Mouse (Mus musculus) CD4-positive, CD25-positive, alpha-beta regulatory T cell, adult 2 months (primary cell): ENCODE results near the gene Gm16253.

Experiments
- DNase-seq: peaks from one replicate; pipeline ENCODE4 v3.0.0-alpha.2; 2012; ENCODE audit warnings: low read depth, low spot score

The Gm16253 gene

DNA sequence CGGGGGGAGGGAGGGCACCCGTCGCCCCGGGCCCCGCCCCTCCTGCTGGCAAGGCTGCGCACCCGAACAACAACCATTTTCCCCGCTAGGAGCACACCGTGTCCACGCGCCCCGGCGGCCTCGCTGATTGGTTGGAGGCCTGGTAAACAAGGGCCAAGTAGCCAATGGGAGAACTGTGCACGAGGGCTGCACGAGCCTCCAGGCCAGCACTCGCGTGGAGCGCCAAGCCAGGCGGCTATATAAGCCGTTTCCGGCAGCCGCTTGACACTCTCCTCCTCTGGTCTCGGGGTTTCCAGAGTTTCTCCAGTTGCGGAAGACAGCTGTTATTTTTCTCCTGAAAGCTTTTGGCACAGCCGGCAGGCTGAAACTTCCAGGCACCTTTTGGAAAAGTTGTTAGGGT, 19.1 kb upstream of the Gm16253 start, which contains the start of gene Txnip:
Gene Txnip (plus strand): TSS at position 264 of the 400 bp plus-strand sequence.
- peak; percentile 100 for DNase-seq

DNA sequence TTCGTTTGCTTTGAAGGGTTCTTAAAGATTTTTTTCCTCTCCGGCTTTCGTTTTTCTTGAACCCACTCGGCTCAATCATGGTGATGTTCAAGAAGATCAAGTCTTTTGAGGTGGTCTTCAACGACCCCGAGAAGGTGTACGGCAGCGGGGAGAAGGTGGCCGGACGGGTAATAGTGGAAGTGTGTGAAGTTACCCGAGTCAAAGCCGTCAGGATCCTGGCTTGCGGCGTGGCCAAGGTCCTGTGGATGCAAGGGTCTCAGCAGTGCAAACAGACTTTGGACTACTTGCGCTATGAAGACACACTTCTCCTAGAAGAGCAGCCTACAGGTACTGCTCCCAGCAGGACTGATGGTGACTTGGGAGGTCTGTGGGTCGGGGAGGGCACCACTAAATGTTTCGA, 18.6 kb upstream of the Gm16253 start:
- DNase-seq = peak; percentile 57

DNA sequence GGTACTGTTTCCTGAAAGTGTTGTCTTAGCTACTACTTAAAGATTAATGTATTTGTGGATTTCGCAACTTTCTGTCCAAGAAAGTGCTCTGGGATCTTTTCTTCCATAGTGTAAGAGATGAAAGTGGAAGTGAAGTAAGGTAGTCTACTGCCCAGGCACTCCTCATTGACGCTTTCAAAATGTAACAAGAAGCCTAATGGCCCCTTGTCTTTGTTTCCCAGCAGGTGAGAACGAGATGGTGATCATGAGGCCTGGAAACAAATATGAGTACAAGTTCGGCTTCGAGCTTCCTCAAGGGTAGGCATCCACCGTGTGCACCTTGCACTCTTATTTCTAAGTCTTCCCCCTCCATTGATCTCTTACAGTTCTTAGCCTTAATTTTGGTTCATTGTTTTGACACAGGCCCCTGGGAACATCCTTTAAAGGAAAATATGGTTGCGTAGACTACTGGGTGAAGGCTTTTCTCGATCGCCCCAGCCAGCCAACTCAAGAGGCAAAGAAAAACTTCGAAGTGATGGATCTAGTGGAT, 18.1 kb upstream of the Gm16253 start:
- peak; percentile 45 for DNase-seq

DNA sequence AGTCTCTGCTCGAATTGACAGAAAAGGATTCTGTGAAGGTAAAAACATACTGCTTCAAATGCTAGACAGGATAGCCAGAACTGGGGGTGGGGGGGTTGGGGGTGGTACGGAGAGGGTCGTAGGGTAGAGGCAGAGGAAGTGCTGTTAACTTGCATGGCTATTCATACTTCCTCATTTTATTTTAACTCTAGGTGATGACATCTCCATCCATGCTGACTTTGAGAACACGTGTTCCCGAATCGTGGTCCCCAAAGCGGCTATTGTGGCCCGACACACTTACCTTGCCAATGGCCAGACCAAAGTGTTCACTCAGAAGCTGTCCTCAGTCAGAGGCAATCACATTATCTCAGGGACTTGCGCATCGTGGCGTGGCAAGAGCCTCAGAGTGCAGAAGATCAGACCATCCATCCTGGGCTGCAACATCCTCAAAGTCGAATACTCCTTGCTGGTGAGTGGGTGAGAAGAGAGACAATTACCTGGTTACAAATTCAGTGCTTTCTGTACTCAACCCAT, 17.3 kb upstream of the Gm16253 start:
- DNase-seq = peak; percentile 40

DNA sequence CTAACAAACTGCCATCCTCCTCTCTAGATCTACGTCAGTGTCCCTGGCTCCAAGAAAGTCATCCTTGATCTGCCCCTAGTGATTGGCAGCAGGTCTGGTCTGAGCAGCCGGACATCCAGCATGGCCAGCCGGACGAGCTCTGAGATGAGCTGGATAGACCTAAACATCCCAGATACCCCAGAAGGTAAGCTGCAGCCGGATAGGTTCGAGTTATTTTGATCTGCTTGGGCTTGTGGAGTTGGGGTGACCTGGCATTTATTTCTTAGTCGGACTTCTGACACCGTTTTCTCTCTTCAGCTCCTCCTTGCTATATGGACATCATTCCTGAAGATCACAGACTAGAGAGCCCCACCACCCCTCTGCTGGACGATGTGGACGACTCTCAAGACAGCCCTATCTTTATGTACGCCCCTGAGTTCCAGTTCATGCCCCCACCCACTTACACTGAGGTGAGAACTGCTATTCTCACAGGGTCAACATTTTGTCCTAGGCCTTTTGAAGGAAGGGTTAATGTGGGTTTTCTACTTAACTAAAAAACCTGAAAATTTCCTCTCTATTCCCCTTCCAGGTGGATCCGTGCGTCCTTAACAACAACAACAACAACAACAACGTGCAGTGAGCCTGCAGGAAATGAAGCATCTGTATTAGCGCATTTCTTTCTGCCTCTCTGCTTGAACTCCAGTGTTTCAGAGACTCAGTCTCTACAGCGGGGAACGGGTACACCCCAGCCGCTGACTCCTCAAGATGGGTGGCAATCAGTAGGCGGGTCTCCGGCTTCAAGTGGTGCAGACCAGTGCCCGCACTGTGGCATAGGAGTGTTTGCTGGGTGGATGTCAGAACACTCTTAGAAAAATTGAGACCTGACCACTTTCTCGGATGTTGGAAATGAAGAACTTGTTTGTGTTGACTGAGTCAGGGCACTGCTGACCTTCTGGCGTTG, 16.6 kb upstream of the Gm16253 start:
- peak; percentile 46 for DNase-seq

DNA sequence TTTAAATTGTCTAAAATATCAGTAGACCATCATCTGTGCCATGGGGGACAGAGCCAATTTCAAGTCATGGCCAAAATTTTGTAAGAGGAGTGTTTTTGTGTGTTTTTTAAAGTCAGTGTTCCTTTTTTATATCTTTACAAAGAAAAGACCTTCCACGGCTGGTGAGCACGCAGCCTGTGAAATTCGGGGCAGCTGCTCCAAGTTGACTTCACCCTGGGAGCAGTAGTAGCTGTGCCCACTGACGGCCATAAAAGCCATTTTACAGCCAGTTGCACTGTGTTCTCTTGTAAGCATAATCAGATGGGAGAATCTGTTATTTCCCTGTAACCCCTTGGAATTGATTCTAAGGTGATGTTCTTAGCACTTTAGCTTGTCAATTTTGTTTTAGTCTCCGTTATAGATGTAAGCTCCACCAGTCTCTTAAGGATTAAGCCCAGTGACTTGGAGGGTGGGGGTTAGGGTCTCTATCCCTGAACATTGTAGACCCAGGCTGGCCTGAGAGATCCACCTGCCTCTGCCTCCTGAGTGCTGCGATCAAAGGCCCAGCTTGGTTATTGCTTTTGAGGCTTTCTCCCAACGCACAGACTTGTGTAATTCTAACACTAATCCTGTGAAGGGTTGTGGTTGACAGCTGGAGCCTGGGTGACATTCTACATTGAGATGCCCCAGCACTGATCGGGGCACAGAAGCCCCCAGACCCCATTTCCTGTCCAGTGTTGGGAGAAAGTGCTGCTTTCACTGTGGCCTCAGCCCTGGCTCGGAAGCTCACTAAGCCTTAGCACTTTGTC, 15.7 kb upstream of the Gm16253 start:
- DNase-seq = peak; percentile 23

DNA sequence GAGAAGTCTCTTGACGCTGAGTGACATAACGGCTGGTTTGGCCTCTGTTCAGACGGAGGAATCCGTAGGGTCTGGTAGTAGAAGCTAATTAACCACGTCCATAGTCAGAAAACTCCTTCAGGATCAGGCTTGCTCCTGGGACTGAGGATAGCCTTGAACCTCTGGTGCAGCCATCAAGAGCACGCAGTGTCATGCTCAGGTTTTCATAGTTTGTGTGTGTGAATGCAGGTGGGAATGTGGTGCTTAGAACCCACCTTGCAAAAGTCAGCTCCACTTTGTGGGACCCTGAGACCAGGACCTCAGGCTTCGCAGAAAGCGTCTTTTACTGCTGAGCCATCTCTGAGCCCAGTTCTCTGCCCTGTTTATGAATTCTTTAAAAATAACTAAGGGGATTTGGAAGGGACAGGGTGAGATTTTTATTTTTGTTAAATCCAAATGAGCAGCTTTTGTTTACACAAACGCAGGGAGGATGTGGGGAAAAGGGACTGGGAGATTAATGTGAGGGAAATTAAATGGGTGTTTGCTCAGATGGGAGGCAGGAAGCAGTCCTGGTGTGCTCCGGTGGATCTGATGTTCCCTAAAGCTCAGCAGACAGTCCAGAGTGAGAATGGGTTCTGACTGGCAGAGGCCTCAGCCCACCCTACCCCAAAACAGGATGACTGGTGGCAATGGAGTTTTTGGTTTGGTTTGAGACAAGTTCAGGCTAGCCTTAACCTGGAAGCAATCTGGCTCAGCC, 14.7 kb upstream of the Gm16253 start:
- peak; percentile 31 for DNase-seq

DNA sequence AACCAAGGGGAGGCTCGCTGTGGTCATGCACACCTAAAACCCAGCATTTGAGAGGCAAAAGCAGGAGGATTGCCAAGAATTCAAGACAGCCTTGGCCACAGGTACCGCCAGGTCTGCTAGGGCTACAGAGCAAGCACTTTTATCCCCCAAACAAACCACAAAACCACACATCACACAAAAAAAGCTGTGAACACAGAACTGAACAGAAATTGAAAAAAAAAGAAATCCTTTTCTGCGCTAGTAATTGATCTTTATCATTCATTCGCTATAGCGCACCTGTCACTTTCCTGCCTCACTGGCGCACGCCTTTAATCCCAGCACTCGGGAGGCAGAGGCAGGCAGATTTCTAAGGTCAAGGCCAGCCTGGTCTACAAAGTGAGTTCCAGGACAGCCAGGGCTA, 13.5 kb upstream of the Gm16253 start:
- DNase-seq = peak; percentile 64

DNA sequence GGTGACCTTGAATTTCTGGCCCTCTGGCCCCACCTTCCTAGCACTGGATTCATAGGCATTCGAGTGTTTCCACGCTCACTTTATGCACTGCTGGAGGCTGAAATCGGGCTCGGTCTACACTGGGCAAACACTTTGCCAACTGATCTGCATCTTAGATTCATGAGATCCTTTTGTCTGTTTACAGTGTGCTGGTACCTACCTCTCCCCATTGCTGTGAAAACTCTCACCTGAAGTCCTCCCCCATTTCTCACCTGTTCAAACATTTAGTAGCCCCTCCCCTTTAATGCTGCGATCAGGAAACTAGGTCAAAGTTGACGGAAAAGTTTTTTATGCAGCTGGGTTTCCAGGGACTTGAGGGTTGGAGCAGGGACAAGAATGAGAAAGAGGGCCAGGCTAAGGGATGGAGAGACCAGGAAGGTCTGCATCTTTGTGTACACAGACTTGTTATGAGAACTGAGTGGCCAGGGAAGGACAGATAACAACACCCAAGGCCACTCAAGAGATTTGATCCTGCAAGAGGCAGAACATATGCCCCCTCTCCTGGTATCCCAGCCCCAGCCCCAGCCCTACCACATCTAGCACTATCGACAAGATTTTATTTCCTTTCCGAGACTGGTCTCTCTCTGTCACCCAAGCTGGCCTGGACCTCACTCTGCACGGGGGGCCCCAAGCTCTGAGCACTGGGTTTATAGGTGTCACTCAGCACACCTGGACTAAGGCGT, 12.7 kb upstream of the Gm16253 start:
- DNase-seq = no peak

DNA sequence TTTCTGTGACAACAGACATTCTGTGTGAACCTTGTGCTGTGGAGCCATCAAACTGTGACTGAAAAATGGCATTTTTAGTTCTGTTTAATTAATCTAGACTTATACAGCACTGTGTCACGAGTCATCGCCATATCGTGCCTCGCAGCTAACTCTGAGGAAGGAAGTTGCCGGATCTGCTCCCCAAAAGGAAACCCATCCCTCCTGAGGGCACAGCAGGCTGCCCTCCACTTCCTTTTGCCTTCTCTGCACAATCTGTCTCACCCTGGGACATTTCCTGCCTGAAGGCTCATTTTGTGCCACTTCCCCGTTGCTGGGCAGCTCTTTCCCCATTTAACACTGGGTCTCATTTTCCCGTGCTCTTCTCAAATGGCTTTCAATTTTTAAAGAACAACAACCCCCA, 12.2 kb upstream of the Gm16253 start:
- DNase-seq = peak; percentile 73

DNA sequence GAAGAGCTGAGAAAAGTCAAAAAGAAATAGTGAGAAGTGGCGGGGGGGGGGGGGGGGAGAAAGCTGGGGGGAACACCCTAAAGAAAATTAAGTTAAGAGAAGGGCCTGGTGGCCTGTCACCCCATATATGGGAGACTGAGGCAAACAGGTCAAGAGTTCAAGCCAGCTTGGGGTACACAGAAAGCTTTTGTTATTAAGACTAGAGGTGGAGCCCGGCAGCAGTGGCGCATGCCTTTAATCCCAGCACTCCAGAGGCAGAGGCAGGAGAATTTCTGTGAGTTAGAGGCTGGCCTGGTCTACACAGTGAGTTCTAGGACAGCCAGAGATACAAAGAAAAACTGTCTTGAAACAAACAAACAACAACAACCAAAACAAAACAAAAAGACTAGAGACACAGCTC, 11.7 kb upstream of the Gm16253 start:
- DNase-seq = no peak

DNA sequence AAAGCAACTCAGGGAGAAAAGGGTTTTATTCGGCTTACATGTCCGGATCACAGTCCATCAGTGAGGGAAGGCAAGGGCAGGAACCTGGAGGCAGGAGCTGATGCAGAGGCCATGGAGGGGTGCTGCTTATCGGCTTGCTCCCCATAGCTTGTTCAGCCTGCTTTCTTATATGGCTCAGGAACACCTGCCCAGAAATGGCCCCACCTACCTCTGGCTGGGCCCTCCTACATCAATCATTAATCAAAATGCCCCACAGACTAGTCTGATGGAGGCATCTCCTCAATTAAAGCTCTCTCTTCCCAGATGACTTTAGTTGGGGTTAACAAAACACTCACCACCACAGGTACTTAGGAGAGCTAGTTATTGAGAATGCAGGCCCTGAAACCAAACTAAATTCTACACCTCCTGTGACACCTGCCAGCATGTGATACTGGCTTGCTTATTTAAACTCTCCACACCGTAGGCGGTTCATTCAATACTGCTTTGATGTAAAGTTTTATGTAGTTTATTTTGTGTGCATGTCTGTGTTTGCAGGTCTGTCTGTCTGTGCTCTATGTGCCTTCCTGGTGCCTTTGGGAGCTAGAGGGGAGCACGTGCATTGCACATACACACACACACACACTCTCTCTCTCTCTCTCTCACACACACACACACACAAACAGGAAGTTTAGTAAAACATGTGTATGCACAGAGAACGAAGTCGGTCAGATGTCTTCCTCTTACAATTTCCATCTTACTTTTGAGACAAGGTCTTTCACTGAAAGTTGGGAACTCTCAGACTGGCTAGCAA, 9.9 kb upstream of the Gm16253 start:
- DNase-seq = peak; percentile 54

DNA sequence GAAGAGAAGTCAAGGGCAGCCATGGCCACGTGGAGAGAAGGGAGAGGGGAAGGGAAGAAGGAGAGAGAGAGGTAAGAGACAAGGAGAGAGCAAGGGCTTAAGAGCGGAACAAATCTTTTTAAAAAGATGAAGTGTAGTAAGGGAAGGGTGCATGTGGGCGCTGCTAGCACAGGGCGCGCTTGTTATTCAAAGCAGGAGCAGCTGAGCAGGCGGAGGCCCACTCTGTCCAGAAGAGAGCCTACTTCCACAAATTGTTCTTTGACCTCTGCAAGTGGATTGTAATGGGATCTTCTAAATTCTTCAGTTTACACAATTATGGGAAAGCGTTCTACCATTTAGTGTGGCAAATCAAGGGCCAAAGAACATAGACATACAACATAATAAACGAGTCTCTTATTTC, 8.2 kb upstream of the Gm16253 start:
- no peak for DNase-seq

DNA sequence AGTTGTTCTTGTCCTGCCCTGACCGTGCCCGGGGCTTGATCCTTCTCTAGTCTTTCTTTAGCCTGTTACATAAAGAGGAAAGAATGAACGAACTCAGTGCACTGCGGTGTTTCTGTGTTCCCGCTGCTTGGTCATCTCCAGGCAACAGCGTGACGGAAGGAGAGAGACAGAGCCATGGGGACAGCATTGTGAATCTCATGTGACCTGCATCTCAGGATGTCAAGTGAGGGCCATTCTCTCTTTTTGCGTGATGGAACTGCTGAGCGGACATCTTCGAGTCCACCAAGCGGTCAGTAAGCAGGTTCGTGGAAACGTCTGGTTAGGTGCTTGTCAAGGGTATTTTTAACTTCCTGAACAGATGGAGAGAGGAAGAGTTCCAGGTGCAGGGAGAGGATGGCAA, 7.3 kb upstream of the Gm16253 start:
- DNase-seq = no peak

DNA sequence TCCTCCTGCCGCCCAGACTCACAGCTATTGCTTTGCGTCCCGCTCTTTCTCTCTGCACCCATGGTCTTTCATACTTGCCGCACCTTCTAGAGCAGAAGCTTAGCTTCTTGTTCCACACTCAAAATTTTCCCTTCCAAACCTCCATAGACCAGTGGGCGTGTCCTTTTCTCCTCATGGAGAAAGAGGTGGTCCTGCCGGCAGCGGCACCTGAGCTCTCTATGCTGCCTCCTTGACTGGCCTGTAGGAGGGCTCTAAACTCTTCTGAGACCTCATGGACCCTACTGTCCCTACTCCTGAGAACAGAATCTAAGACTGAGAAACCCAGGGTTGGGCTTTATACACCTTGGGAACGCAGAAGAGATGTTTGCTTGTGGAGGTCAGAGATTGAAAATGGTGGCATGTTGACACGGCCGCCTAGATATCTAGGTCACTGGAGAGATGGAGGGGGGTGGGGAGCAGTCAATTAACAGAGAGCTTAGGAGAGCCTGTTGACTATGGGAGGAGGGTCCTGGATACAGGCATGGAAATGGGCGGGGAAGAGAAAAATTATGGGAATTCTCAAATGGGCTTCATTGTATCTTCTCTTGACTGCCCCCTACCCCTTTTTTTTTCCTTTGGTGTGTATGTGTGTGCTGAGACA, 6.7 kb upstream of the Gm16253 start:
- no peak for DNase-seq

DNA sequence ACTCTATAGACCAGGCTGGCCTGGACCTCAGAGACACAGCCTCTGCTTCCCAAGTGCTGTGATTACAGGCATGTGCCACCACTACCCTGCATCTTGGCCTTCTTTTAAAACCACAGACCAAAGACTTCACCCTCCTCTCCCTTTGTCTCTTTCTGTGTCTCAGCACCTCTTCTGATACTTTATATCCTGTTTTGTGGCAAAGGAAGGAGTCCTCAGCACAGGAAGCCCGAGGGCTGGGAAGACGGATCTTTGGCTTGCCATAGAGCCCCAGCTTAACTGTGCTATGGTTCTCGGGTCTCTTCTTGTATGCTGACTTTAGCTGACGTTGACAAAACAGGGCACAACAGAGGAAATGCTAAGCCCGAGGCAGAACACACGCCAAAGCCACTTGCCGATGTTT, 6.1 kb upstream of the Gm16253 start:
- DNase-seq = peak; percentile 50

DNA sequence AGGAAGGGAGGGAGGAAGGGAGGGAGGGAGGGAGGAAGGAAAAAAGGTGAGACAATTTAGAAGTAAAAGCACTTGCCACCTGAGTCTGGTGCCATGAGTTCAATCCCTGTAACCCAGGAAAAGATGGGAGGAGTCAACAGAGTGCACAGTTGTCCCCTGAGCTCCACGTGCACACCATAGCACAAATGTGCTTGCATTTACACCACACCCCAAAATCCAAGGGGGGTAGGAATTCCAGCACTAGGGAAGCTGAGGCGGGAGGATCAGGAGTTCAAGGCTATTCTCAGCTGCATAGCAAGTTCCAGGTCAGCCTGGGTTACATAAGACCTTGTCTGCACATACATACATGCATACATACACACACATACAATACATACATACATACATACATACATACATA, 5.4 kb upstream of the Gm16253 start:
- no peak for DNase-seq

DNA sequence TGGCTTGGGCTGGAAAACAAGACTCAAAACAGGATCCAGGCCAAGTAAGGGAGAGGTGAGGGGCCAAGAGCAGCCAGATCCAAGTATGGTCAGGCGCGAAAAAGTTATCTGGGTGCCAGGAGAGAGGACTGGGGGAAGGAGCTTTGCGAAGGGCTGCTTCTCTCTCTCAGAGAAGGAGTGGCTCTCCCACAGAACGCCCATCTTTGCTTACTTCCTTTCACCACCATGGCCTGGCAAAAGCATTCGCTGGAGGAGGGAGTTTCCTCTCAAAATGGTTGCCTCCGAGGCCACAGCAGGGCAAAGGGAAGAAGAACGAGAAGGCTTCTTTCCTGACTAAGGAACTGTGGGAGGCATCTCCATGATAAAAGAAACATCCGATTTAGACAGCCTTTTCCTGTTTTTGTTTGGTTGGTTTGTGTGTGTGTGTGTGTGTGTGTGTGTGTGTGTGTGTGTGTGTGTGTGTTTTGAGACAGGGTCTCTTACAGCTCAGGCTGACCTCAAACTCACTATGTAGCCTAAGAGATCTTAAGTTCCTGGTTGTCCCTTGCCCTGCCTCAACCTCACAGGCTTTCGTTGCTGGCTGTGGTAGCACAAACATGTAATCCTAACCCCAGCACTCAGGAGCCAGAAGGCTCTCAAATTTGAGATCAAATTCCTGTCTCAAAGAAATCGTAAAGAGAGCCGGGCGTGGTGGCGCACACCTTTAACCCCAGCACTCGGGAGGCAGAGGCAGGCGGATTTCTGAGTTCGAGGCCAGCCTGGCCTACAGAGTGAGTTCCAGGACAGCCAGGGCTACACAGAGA, 4.7 kb upstream of the Gm16253 start:
- peak; percentile 31 for DNase-seq
